Mouse (Mus musculus): ENCODE data around the gene Stambp.

Stambp gene

GRCm38 (mm10) chr6:83568901-83569862 is 3.3 kb downstream of the Stambp start:
- DNase-seq (ENCODE audit: low spot score in 2 of 2): no peak

DNA sequence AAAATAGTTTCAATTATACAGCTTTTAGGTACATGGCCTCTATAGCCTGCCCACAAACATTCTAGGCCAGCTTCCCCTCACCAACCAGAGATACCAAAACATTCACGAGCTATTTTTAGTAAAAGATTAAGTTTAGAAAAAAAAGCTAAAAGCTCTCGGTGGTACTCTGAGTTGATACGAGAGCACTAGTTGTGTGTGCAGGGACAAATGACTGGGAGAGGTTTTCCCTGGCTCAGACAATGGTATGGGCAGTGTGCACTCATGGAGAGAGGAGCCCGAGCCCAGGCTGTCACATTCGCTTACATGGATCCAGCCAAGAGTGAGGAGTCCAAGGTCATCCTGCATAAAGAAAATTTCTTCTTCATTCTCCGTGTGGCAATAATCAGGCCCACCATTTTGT is 16.6 kb downstream of the Stambp start:
- DNase-seq (ENCODE audit: low spot score in 2 of 2): no peak

GRCm38 (mm10) chr6:83548346-83548745 is 24.2 kb downstream of the Stambp start:
- DNase-seq (ENCODE audit: low spot score in 2 of 2): no peak

- no peak for DNase-seq (ENCODE audit: low spot score in 2 of 2)
Observed at GRCm38 (mm10) chr6:83545778-83546177, 26.8 kb downstream of the Stambp start.

DNA sequence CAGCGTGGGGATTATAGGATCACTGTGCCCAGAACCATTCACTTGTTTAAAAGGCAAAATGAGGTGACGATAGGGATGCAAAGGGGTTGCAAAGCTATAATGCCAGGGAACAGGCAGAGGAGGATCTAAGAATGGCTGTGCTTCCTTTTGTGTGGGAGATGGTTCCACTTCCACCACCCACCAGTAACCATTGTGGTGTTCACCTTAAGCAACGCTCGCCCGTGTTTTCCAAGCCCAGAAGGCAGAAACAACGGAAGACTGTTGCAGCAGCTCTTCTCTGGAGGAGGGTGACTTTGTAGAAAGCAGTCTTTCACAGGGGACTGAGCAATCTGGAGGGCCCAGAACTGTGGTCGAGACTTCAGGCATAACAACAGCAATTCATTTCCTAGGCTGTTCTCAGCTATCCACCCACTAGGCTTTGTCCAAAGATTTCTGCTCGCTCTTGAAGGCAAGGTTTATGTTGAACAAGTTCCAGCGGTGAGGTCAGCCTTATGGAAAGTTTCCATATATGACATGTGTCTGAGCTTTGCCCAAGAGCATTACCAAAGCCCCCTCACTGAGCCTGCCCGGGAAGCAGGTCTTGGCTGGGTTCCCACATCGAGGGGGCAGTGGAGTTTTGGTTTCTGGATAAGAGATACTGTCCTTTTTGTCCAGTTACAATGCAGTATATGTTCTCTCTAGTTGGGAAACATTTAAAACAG is 30.6 kb downstream of the Stambp start:
- DNase-seq (ENCODE audit: low spot score in 2 of 2): no peak

DNA sequence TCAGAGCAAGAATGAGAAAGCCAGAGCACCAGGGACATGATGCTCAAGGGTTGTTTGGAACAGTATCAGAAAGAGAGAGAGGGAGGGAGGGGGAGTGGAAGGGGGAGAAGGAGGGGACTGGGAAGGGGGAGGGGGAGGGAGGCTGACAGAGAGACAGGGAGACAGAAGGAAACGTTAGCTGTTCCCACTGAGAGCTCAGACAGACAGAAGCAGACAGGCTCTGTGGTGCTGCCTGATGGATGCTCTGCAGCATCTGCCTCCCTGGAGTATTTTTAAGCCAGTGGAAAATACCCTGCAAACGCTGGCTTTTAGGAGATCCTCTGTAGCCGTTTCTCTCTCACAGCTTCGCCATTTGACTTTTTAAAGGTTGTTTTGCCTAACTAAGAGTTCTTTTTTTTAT is 32.5 kb downstream of the Stambp start:
- no peak for DNase-seq (ENCODE audit: low spot score in 2 of 2)

DNA sequence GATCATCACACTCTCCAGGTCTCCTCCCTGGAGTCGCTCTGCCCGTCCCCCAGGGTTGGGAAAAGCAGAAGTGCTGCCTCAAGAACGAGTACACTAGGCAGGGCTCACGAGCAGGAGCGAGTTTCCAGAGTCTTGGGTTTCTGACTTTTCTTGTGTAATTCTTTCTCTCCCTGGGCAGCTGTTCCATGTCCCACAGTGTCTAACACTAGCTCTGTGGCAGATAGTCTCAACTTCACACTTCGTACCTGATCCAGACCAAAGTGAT is 35.8 kb downstream of the Stambp start:
- DNase-seq (ENCODE audit: low spot score in 2 of 2): no peak

DNA sequence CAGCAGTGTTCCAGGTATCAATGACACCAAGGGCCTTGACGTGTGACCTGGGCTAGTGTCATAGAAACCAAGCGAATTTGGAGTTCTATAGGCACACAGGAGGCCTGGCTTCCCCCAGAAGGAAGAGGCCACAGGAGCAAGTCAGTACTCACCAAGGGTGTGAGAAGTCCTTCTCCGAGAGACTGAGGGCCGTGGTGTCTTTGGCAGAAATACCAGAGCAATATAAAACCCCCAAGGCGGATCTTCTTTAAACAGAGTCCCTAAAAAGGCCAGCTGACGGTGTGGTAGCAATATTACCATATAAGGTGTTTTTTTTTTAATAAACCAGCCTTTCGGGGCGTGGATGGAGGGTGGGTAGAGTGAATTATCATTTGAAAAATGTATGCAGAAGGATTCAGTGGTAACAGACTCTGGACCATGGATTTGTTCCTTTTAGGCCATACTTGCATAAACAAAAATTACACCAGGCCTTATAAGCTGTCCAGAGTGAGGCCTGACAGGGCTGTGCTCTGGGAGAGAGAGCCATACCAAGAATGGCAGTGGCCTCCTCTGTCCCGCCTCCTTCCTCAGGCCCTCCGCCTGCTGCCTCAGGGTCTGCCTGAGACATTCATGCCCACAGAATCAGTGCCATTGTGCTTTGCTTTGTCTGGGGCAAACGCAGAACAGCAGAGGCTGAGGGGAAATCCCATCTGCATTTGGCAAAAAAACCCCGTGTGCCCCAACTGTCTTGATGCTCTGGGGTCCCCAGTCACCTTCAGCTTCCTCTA is 36.3 kb downstream of the Stambp start, which contains the start of gene Actg2:
Actg2 (minus strand) TSS at position 238 of the 767 bp plus-strand sequence.
- DNase-seq (ENCODE audit: low spot score in 2 of 2): no peak

- no peak for DNase-seq (ENCODE audit: low spot score in 2 of 2)
Observed at GRCm38 (mm10) chr6:83532608-83533007, 39.9 kb downstream of the Stambp start.

DNA sequence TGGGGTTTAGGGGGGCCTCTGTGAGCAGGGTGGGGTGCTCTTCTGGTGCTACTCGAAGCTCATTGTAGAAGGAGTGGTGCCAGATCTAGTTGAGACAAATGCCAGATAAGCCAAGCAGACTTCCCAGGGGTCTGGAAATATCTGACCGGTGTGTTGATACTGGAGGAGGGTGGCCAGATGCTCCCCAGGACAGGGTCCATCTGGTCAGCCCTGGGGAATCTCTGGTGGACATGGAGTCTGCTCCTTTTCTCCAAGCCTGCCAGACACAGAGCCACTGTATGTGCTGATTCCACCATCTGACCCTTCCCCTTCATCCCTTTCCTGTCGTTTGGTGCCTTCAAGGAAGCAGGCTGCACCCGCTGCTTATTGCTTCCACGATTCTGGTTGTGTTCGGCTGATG is 49.3 kb downstream of the Stambp start:
- no peak for DNase-seq (ENCODE audit: low spot score in 2 of 2)

- DNase-seq (ENCODE audit: low spot score in 2 of 2): no peak
Observed at GRCm38 (mm10) chr6:83521784-83522183, 50.7 kb downstream of the Stambp start.

DNA sequence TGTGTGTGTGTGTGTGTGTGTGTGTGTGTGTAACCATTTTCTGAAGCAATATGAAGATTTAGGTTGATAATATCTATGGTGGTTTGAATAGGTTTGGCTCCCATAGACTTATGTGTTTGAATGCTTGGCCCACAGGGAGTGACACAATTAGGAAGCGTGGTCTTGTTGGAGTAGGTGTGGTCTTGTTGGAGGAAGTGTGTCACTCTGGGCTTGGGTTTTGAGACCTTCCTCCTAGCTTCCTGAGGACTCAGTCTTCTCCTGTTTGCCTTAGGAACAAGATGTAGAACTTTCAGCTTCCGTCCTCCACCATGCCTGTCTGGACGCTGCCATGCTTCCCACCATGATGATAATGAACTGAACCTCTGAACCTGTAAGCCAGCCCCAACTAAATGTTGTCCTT is 53.9 kb downstream of the Stambp start:
- no peak for DNase-seq (ENCODE audit: low spot score in 2 of 2)

GRCm38 (mm10) chr6:83515172-83515571 is 57.4 kb downstream of the Stambp start:
- no peak for DNase-seq (ENCODE audit: low spot score in 2 of 2)

DNA sequence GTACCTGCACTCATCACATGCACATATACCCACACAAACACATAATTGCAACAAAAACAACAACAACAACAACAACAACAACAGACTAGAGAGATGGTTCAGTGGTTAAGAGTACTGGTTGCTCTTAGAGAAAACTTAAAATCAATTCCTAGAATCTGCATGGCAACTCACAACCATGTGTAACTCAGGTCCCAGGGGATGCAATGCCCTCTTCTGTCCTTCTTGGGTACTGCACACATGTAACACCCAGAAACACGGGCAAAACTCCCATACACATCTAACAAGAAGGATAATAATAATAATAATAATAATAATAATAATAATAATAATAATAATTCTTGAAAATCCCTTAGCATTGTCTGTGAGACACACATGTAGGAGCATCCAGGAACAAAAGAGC is 60.0 kb downstream of the Stambp start:
- DNase-seq (ENCODE audit: low spot score in 2 of 2): peak; percentile 70 to 85

DNA sequence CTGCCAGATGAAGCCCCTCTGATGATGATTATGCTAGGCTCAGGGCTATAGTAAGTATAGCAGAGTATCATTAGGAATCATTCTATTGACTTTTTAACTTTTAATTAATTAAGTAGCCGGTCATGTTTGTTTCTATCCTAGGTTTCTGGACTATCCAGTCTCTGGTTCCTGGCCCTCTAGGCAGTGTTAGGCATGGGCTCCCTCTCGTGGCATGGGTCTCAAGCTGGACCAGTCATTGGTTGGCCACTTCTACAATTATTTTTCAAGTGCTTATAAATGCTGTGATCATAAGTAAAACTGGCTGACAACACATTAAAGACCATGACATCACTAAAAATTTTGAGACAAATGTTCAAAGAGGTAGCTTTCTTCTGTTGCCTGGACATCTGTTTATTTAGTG is 62.3 kb downstream of the Stambp start:
- no peak for DNase-seq (ENCODE audit: low spot score in 2 of 2)

- DNase-seq (ENCODE audit: low spot score in 2 of 2): no peak
Observed at GRCm38 (mm10) chr6:83509442-83509841, 63.1 kb downstream of the Stambp start.

- DNase-seq (ENCODE audit: low spot score in 2 of 2): no peak
Observed at GRCm38 (mm10) chr6:83507168-83507546, 65.4 kb downstream of the Stambp start.

DNA sequence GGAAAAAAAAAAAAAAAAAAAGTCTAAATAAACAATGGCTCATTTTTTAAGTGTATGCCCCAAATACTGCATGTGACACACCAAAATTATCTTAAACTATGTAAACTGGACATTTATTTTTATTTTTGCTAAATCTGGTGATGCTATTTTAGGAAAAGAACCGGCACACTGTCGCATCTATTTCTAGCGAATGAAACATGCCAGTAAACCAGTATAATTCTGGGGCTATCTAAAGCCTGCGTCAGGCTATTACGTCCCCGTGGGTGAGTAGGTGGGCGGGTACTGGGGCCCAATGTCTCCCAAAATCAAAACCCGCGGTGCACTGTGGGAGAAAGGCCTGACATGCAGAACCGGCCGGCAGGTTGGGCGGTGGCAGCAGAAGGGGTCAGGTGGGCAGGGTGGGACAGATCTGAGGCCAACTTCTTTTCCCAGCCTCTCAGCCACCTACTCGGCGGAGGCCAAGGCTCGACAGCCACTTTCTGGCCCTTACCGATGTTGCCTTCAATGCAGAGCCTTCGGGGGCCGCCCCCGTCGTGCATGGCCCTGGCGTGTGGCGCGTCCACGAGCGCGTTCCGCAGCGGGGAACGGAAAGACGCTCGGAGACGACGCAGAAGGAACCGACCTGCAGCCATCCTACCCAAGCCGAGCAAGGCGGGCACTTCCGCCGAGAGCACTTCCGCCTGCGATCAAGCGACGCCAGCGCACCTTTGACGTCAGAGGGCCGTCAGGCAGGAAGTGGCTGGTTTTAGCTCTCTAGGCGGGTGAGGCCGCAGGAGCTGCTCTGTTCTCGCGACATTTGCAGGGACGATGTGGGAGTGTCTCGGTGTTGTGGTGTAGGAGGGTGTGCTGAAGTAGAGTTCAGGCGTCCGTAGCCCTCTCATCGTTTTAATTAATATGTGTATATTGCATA is 66.0 kb downstream of the Stambp start, which contains the start of gene Dguok:
Dguok (minus strand) TSS at position 712 of the 910 bp plus-strand sequence.
- peak; percentile 95 to 96 for DNase-seq (ENCODE audit: low spot score in 2 of 2)

GRCm38 (mm10) chr6:83505554-83505953 is 67.0 kb downstream of the Stambp start:
- no peak for DNase-seq (ENCODE audit: low spot score in 2 of 2)

- DNase-seq (ENCODE audit: low spot score in 2 of 2): no peak
Observed at GRCm38 (mm10) chr6:83503361-83503760, 69.2 kb downstream of the Stambp start.

DNA sequence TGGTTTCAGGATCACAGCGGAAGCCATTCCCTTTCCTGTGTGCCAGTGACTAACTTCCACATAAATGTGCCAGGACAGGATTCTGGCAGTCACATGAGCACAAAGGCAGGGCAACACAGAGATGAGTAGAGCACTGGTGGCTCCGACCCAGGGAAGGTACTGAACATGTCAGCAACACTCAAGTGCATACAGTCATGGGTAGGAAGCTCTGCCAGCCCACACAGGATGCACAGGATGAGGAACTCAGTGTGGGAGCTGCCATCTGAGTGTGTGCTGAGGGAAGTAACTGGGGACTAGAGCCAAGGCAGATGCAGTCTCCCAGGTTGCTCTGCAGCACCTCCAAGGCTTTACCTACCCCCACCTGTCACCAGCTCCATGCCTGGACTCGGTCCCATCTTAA is 69.9 kb downstream of the Stambp start:
- no peak for DNase-seq (ENCODE audit: low spot score in 2 of 2)

Data from spleen, postnatal 4 days (tissue).